ENCODE assay signal across 22 mouse cellular contexts in genomic region chr4:44097576-44098335, GRCm38 (mm10). TPM values are rescaled to one million over a fixed set of nuclear protein-coding genes. Genes with fewer than 3 reads are reported as not detected.
DNase-seq lines count a peak whose midpoint lies in the region; ATAC-seq and TF ChIP-seq lines count a peak whose summit lies in the region.
"Had no signal": no experiment of that assay in that cellular context is flagged by ENCODE, and none has a peak within 500 bp of the region (broad histone marks: within the 10 kb centered on the region; RNA-seq: fewer than 3 reads in every experiment).

No protein-coding gene starts in this region.

- no peak overlapping the region for H3K9ac ChIP-seq in lung, postnatal 0 days (replicated peaks; ENCODE audit: low read depth)
- no peak overlapping the region; the same call in 1 of the 2 replicates for H3K9ac ChIP-seq in embryonic facial prominence, embryonic 13.5 days
- H3K9ac ChIP-seq: forebrain, embryonic 12.5 days; heart, embryonic 12.5 days; liver, embryonic 15.5 days; midbrain, embryonic 12.5 days had no signal

- no peak overlapping the region for H3K27ac ChIP-seq in lung, postnatal 0 days (ENCODE audit: low read length)
- H3K27ac ChIP-seq in embryonic facial prominence, embryonic 13.5 days = no peak overlapping the region; the same call in 1 of the 2 replicates
- H3K27ac ChIP-seq: forebrain, embryonic 12.5 days; hindbrain, embryonic 10.5 days; limb, embryonic 10.5 days; liver, embryonic 15.5 days; midbrain, embryonic 12.5 days had no signal

- H3K4me1 ChIP-seq in lung, postnatal 0 days (ENCODE audit: insufficient read depth, low read depth, low read length) = peaks cover 9% of the 10 kb centered on the region; the same call in 1 of the 2 replicates
- peaks cover 9% of the 10 kb centered on the region for H3K4me1 ChIP-seq in embryonic facial prominence, embryonic 13.5 days
- H3K4me1 ChIP-seq: forebrain, embryonic 12.5 days; midbrain, embryonic 12.5 days had no signal

- no peak overlapping the region for H3K4me3 ChIP-seq in lung, postnatal 0 days (ENCODE audit: low read depth, low read length)
- no peak overlapping the region for H3K4me3 ChIP-seq in embryonic facial prominence, embryonic 13.5 days
- H3K4me3 ChIP-seq: erythroblast, embryonic 14.5 days; forebrain, embryonic 12.5 days; heart, embryonic 12.5 days; hindbrain, embryonic 10.5 days; limb, embryonic 10.5 days; liver, embryonic 15.5 days; midbrain, embryonic 12.5 days had no signal

- no peaks in the 10 kb centered on the region for H3K27me3 ChIP-seq in lung, postnatal 0 days (replicated peaks; ENCODE audit: insufficient read depth, low read length)
- no peaks in the 10 kb centered on the region for H3K27me3 ChIP-seq in embryonic facial prominence, embryonic 13.5 days
- H3K27me3 ChIP-seq: heart, embryonic 12.5 days; midbrain, embryonic 12.5 days had no signal

- peak; percentile 40 for ATAC-seq in lung, postnatal 0 days
- ATAC-seq in embryonic facial prominence, embryonic 13.5 days (ENCODE audit: insufficient number of reproducible peaks, insufficient read depth, low FRiP score, low TSS enrichment, low read depth) = 0 out of 2 replicates have a peak, but pooled peaks have one; percentile 43
- ATAC-seq: hindbrain, embryonic 16.5 days had no signal

- no peaks in the 10 kb centered on the region for H3K36me3 ChIP-seq in lung, postnatal 0 days (ENCODE audit: insufficient read depth, low read length)
- no peaks in the 10 kb centered on the region for H3K36me3 ChIP-seq in embryonic facial prominence, embryonic 13.5 days
- H3K36me3 ChIP-seq: forebrain, embryonic 12.5 days; heart, embryonic 12.5 days; hindbrain, embryonic 10.5 days; limb, embryonic 10.5 days; liver, embryonic 15.5 days; midbrain, embryonic 12.5 days had no signal

- H3K4me2 ChIP-seq in lung, postnatal 0 days (replicated peaks; ENCODE audit: low read depth, low read length) = no peak overlapping the region
- H3K4me2 ChIP-seq in embryonic facial prominence, embryonic 13.5 days = no peak overlapping the region
- H3K4me2 ChIP-seq: forebrain, embryonic 12.5 days; heart, embryonic 12.5 days; liver, embryonic 15.5 days; midbrain, embryonic 12.5 days had no signal

- no peak for TF ChIP-seq CTCF in lung, postnatal 0 days (IDR thresholded peaks at IDR 0.05)

- WGBS in lung, postnatal 0 days = 26% methylated on average over 11 of the region's 11 CpGs
- 36% methylated on average over 11 of the region's 11 CpGs for WGBS in embryonic facial prominence, embryonic 13.5 days

- intact Hi-C loops in gastrocnemius, postnatal 14 days (cut with DNase I; ENCODE audit: low total_unique reads) = no loop called here

- no peaks in the 10 kb centered on the region for H3K9me3 ChIP-seq in lung, postnatal 0 days (ENCODE audit: low read length)
- H3K9me3 ChIP-seq in embryonic facial prominence, embryonic 13.5 days = no peaks in the 10 kb centered on the region
- H3K9me3 ChIP-seq: forebrain, embryonic 12.5 days; heart, embryonic 12.5 days; hindbrain, embryonic 10.5 days; limb, embryonic 10.5 days; liver, embryonic 15.5 days; midbrain, embryonic 12.5 days had no signal

- TF ChIP-seq EP300 in lung, postnatal 0 days (IDR thresholded peaks at IDR 0.05) = no peak

- no peak for DNase-seq in lung, postnatal 0 days (ENCODE audit: low spot score)
- DNase-seq in lung, postnatal 14 days = no peak
- peak; percentile 48 for DNase-seq in T-cell, adult 2 months (ENCODE audit: low spot score)
- DNase-seq in yolk sac, embryonic 10.5 days (ENCODE audit: low spot score) = peak; percentile 50
- DNase-seq in gastrocnemius, postnatal 14 days = no peak
- DNase-seq in cerebellum, postnatal 14 days = no peak
- DNase-seq: adrenal gland, adult 2 months; cerebellum, adult 18-20 months; heart, postnatal 10 days; kidney, adult 18-20 months; kidney, postnatal 10 days; liver; thymus, postnatal 36 days had no signal

RNA-seq across cellular contexts. Expression of gene Gne, which starts 13.8 kb away (rescaled TPM):
- polyA plus RNA-seq in lung, postnatal 0 days (2015; fragmentation: Nextera tagmentation; extraction: Ambion mirVana) = 25.1 and 33.1 TPM in 2 replicates
- 20.2 and 23.6 TPM in 2 replicates for polyA plus RNA-seq in embryonic facial prominence, embryonic 13.5 days (2015; fragmentation: Nextera tagmentation; extraction: Ambion mirVana)
- 10 to 100 TPM; 12.4 to 13.0 TPM for total RNA-seq in gastrocnemius, postnatal 14 days (2021)

Comparison
In these comparisons a context has a peak if more than half of its experiments do, and no peak if none do; other contexts are left out.
1. DNase-seq: peak in T-cell, adult 2 months (single experiment) and yolk sac, embryonic 10.5 days (single experiment); none in lung, postnatal 0 days (single experiment), lung, postnatal 14 days (single experiment), gastrocnemius, postnatal 14 days (single experiment) and cerebellum, postnatal 14 days (0 of 2).